Mouse (Mus musculus): Measurements from ENCODE around the gene H2-M10.5. TPM values are rescaled to one million over a fixed set of nuclear protein-coding genes. Genes with fewer than 3 reads are reported as not detected.
"Not testable (repeated sequence)": the region's sequence is repeated elsewhere in the genome, so short reads cannot be mapped to it uniquely, and the experiment has no call there.

The H2-M10.5 gene
- polyA plus RNA-seq (2016; fragmentation: Nextera tagmentation; extraction: Ambion mirVana), result not detected in 2 replicates

- H3K27me3 ChIP-seq (ENCODE audit: low read depth, poor library complexity, severe bottlenecking); H3K4me3 ChIP-seq: not testable (repeated sequence)
- WGBS, result 87% methylated on average over 2 of the region's 2 CpGs
These were observed at the start of gene H2-M10.5 for GRCm38 (mm10) chr17:36772610-36773009. TSS of gene H2-M10.5 (plus strand) at chr17:36772910.

GRCm38 (mm10) chr17:36726046-36726445, 46.7 kb upstream of the H2-M10.5 start:
- no peak overlapping the region for H3K4me3 ChIP-seq
- no peak overlapping the region for H3K27ac ChIP-seq
- no peaks in the 10 kb centered on the region for H3K27me3 ChIP-seq (ENCODE audit: low read depth, poor library complexity, severe bottlenecking)
- DNase-seq (ENCODE audit: low spot score), result peak; percentile 22
- no peaks in the 10 kb centered on the region for H3K36me3 ChIP-seq
- no peaks in the 10 kb centered on the region for H3K9me3 ChIP-seq (replicated peaks)
- 27% methylated on average over 2 of the region's 2 CpGs for WGBS
- H3K4me1 ChIP-seq, result no peaks in the 10 kb centered on the region

More at GRCm38 (mm10) chr17:36772610-36773009, at the start of gene H2-M10.5:
- not testable (repeated sequence) for DNase-seq (ENCODE audit: low spot score); H3K27ac ChIP-seq; H3K4me1 ChIP-seq; H3K36me3 ChIP-seq; H3K9me3 ChIP-seq (replicated peaks)

GRCm38 (mm10) chr17:36763816-36764215, 8.9 kb upstream of the H2-M10.5 start:
- Histone ChIP-seq H3K9me3 (replicated peaks) (no peaks in the 10 kb centered on the region), H3K36me3 (no peaks in the 10 kb centered on the region), H3K27me3 (ENCODE audit: low read depth, poor library complexity, severe bottlenecking) (no peaks in the 10 kb centered on the region), H3K4me3 (no peak overlapping the region), H3K4me1 (no peaks in the 10 kb centered on the region), H3K27ac (no peak overlapping the region)
- no peak for DNase-seq (ENCODE audit: low spot score)
- 60% methylated on average over 2 of the region's 2 CpGs for WGBS

- H3K9me3 ChIP-seq (replicated peaks); H3K27ac ChIP-seq; H3K36me3 ChIP-seq; H3K27me3 ChIP-seq (ENCODE audit: low read depth, poor library complexity, severe bottlenecking); H3K4me3 ChIP-seq; DNase-seq (ENCODE audit: low spot score); H3K4me1 ChIP-seq: not testable (repeated sequence)
- WGBS, result 36% methylated on average over 2 of the region's 2 CpGs
These were observed 8.5 kb upstream of the H2-M10.5 start for GRCm38 (mm10) chr17:36764244-36764643.

DNA sequence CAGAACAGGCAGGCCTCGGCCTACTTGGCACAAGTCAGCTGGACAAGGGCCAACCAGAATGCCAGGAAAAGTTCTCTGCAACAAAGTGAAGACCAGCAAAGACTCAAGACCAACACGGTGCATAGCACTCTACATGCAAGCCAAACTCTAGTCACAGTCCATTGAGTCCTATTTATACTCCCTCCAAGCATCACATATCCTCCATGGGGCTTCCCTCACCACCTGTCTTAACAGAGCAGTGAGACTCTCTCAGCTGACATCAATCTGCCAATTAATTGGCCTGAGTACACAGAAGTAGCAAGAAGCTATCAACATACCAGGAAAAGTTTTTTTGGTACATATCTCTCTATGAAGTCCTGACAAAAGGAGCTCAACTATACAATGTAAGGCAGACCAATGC, 7.3 kb upstream of the H2-M10.5 start:
- H3K4me1 ChIP-seq; H3K9me3 ChIP-seq (replicated peaks); H3K27ac ChIP-seq; DNase-seq (ENCODE audit: low spot score); H3K36me3 ChIP-seq; H3K27me3 ChIP-seq (ENCODE audit: low read depth, poor library complexity, severe bottlenecking); H3K4me3 ChIP-seq: not testable (repeated sequence)
- 79% methylated on average over 2 of the region's 2 CpGs for WGBS

DNA sequence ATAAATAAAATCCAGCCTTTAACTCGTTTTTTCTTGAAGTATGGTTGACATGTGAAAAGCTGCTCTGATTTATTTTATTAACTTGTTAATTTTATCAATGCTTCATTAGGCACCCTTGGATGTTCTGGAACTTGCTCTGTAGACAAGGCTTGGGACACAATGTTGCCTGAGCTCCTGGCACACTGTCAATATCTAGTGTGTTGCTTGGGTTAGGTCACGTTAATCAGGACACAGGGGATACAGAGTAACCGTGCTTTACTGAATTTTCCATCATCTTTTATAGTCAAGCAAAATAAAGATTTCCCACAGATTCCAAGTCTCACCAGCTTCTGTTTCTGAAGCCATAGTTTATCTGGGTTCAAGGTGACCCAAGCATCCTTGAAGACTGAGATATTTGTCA, 8.8 kb downstream of the H2-M10.5 start:
- Histone ChIP-seq H3K4me3 (no peak overlapping the region), H3K27ac (no peak overlapping the region), H3K27me3 (ENCODE audit: low read depth, poor library complexity, severe bottlenecking) (no peaks in the 10 kb centered on the region), H3K4me1 (no peaks in the 10 kb centered on the region), H3K36me3 (no peaks in the 10 kb centered on the region), H3K9me3 (replicated peaks) (no peaks in the 10 kb centered on the region)
- 75% methylated on average over 3 of the region's 3 CpGs for WGBS
- no peak for DNase-seq (ENCODE audit: low spot score)

GRCm38 (mm10) chr17:36786483-36786886, 13.8 kb downstream of the H2-M10.5 start:
- H3K4me1 ChIP-seq; DNase-seq (ENCODE audit: low spot score); H3K27me3 ChIP-seq (ENCODE audit: low read depth, poor library complexity, severe bottlenecking); H3K9me3 ChIP-seq (replicated peaks); H3K36me3 ChIP-seq; H3K4me3 ChIP-seq; H3K27ac ChIP-seq: not testable (repeated sequence)
- WGBS, result 33% methylated on average over 1 of the region's 1 CpGs

- DNase-seq (ENCODE audit: low spot score), result no peak
- 70% methylated on average over 2 of the region's 2 CpGs for WGBS
These were observed 15.6 kb downstream of the H2-M10.5 start for GRCm38 (mm10) chr17:36788351-36788750.

GRCm38 (mm10) chr17:36788801-36789200, 16.1 kb downstream of the H2-M10.5 start:
- not testable (repeated sequence) for H3K4me1 ChIP-seq; H3K9me3 ChIP-seq (replicated peaks); H3K27ac ChIP-seq; H3K27me3 ChIP-seq (ENCODE audit: low read depth, poor library complexity, severe bottlenecking); H3K4me3 ChIP-seq; H3K36me3 ChIP-seq
- peak; percentile 59 for DNase-seq (ENCODE audit: low spot score)

More at GRCm38 (mm10) chr17:36788351-36788750, 15.6 kb downstream of the H2-M10.5 start:
- H3K4me1 ChIP-seq, result no peaks in the 10 kb centered on the region
- H3K27ac ChIP-seq, result no peak overlapping the region
- no peaks in the 10 kb centered on the region for H3K36me3 ChIP-seq
- no peaks in the 10 kb centered on the region for H3K27me3 ChIP-seq (ENCODE audit: low read depth, poor library complexity, severe bottlenecking)
- no peak overlapping the region for H3K4me3 ChIP-seq
- H3K9me3 ChIP-seq (replicated peaks), result no peaks in the 10 kb centered on the region

GRCm38 (mm10) chr17:36799493-36799892, 26.8 kb downstream of the H2-M10.5 start:
- 92% methylated on average over 10 of the region's 10 CpGs for WGBS
- Histone ChIP-seq H3K9me3 (replicated peaks) (no peaks in the 10 kb centered on the region), H3K27me3 (ENCODE audit: low read depth, poor library complexity, severe bottlenecking) (no peaks in the 10 kb centered on the region), H3K36me3 (no peaks in the 10 kb centered on the region), H3K4me1 (no peaks in the 10 kb centered on the region), H3K27ac (no peak overlapping the region), H3K4me3 (no peak overlapping the region)
- DNase-seq (ENCODE audit: low spot score), result no peak

DNA sequence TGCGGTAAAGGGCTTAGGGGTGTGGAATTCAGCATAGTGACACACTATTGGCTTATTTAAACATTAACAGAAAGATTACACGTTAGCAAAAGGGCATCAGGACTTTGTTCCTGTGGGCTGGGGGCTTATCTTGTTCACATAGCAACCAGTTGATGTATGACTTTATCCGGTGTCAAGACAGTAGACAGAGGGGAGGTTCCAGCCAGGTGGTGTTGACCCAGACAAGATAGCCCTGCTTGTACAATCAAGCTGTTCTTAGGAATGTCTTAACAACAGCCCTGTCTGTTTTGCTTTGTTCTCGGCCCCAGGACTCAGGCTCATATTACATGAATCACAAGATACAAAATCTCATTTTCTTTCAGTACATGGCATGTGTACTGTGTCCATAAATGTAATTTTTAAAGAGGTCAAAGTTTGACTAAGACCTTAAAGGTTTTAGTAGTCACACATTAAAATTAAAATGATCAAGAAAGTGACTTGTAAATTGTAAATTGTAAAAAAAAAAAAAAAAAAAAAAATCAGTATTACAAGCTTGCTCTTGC, 27.3 kb downstream of the H2-M10.5 start:
- not testable (repeated sequence) for H3K9me3 ChIP-seq (replicated peaks); H3K27me3 ChIP-seq (ENCODE audit: low read depth, poor library complexity, severe bottlenecking); H3K27ac ChIP-seq; DNase-seq (ENCODE audit: low spot score); H3K36me3 ChIP-seq; H3K4me1 ChIP-seq; H3K4me3 ChIP-seq
- WGBS, result 71% methylated on average over 4 of the region's 4 CpGs

GRCm38 (mm10) chr17:36811871-36812270, 39.2 kb downstream of the H2-M10.5 start, which contains the start of gene H2-M10.6:
TSS of gene H2-M10.6 (plus strand) at chr17:36812171.
- Histone ChIP-seq H3K27me3 (ENCODE audit: low read depth, poor library complexity, severe bottlenecking) (no peaks in the 10 kb centered on the region), H3K4me3 (no peak within 1 kb of the TSS), H3K4me1 (no peaks in the 10 kb centered on the region), H3K9me3 (replicated peaks) (no peaks in the 10 kb centered on the region), H3K36me3 (no peaks in the 10 kb centered on the region), H3K27ac (no peak within 1 kb of the TSS)
- no peak for DNase-seq (ENCODE audit: low spot score)

- Histone ChIP-seq H3K36me3 (no peaks in the 10 kb centered on the region), H3K27me3 (ENCODE audit: low read depth, poor library complexity, severe bottlenecking) (no peaks in the 10 kb centered on the region), H3K9me3 (replicated peaks) (no peaks in the 10 kb centered on the region), H3K4me1 (no peaks in the 10 kb centered on the region), H3K4me3 (no peak overlapping the region), H3K27ac (no peak overlapping the region)
- peak; percentile 43 for DNase-seq (ENCODE audit: low spot score)
These were observed 51.3 kb downstream of the H2-M10.5 start for GRCm38 (mm10) chr17:36824005-36824404.

- Histone ChIP-seq H3K9me3 (replicated peaks) (no peaks in the 10 kb centered on the region), H3K4me1 (no peaks in the 10 kb centered on the region), H3K4me3 (no peak overlapping the region), H3K27me3 (ENCODE audit: low read depth, poor library complexity, severe bottlenecking) (no peaks in the 10 kb centered on the region), H3K27ac (no peak overlapping the region), H3K36me3 (no peaks in the 10 kb centered on the region)
- no peak for DNase-seq (ENCODE audit: low spot score)
- 27% methylated on average over 4 of the region's 4 CpGs for WGBS
These were observed 52.8 kb downstream of the H2-M10.5 start for GRCm38 (mm10) chr17:36825525-36825924.
